Mouse (Mus musculus) inflammation-experienced regulatory T-cells, adult 6 months (primary cell): ENCODE measurements around the gene Socs7. TPM values are rescaled to one million over a fixed set of nuclear protein-coding genes. Genes with fewer than 3 reads are reported as not detected.

Experiments used
- ATAC-seq: one replicate; pipeline ENCODE4 v1.8.0; 2017
- polyA plus RNA-seq, 3 experiments: library from polyadenylated mRNA; unstranded; fragments of 100-300 nt; shearing (Covaris generic); gene quantifications; one replicate each; pipeline ENCODE4 v1.2.1; 2017

Socs7 gene
- polyA plus RNA-seq, 3 experiments from 2014 or later: 5.9 to 8.5 (median 7.9) TPM

DNA sequence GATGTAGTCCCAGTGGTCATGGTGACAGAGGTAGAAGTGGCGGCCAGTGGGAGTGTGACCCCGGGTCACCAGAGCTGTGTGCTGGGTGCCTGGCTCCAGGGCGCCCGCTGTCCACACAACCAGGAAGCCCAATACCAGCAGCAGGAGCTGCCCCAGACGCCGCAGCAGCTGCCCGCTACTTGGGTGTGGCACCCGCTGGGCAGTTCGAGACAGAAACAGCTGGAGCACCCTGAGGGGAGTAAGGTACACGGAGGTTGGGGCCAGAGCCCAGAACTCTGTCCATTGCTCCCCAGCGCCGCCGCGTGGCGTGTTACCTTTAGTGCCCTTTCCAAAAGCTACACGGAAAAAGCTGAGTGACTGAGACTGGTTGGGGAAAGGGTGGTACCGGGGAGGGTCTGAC lies 18.7 kb upstream of the Socs7 start:
- ATAC-seq: peak; percentile 56

DNA sequence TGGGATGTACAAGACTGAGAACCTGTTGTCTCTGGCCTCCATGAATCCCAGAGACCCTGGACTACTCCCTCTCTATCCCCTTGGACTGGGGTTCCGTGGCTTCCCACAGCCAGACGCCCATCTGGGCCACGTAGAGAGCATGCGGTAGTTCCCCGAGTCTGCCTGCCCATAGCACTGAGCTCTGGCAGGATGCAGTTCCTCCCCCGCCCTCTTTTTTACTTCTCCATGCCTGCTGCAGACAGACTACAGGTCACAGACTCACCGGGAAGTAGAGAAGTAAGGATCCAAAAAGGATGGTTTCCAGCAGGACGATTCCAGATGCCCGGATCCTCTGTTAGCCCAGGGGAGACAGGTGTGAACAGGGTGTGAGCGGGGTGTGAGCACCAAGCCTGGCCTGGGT lies 16.9 kb upstream of the Socs7 start:
- ATAC-seq: no peak

DNA sequence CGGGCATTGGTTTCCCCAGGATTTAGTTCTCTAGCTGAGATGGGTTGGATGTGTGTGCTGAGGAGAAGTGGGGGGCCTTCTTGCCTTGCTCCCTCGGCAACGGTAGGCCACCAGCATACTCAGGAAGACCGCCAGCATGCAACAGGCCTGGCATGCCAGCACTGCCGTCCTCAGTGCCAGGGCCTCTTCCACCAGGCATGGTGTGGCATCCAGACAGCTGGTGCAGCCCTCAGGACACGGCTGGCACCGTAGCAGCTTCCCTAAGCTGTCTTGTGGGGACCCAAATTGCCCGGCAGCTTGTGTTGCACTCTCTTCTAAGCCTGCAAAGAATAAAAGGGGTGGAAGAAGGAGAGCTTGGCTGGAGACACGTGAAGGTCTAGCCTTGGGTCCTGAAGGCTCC lies 16.0 kb upstream of the Socs7 start:
- ATAC-seq: no peak

DNA sequence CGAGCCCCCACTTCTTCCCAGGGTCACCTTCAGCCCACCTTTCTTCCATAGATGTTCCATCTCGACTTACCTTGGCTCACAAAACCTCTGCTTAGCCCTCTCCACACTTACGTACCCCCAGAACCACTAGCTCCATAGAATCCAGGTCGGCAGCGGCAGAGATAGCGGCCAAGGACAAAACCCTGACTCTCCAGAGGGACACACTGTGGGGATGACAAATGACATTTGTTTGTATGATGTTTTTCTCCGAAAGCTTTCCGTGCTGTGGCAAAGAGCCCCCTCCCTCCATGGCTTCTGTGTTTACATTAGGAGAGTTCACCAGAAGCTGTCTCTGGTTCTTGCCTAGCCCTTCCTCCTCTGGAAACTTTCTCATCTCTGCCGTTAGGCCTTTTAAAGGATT lies 15.1 kb upstream of the Socs7 start:
- ATAC-seq: no peak

DNA sequence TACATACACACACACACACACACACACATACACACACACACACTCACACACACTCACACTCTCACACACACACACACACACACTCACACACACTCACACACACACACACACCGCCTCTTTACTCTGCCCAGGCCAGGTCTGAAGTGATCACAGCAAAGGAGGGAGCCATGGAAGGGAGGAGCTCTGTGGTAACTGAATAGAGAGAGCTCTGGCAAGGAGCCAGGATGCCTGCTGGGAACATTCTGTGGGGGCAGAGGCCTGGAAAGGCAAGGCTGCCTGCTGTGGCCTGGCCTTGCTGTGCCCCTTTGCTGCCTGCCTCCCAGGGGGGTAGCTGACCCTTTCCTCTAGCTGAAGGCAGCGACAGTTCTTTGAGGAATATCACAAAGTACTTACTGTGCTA lies 12.3 kb upstream of the Socs7 start:
- ATAC-seq: no peak

DNA sequence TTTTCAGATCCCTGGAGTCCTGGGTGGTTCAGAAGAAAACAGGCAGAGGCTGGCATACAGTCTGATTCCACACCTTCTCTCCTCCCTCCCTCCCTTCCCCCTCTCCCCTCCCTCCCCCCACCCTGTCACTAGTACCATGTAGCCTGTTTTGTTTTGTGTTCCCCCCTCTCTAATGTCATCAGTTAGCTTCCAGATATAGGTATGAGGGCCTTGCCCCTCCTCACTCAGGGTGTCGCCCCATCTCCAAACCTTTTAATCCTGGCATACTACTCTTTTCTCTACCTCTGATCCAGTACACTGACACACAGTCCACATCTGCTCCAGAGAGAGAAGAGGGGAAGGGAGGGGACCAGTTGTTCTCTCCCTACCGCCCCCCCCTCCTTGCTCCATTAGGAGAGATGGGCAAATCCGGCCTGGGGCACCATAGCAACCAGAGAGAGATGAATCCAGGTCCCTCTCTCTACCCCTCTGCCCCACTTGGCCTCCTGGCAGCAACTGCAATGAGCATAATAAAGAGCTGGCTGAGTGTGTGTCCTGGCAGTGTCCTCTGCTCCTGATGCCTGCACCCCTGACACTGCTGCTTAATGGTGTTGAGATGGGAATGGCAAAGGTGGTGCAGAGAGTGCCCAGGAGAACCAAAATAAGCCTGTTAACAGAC lies 10.2 kb upstream of the Socs7 start, which contains the start of gene Gpr179:
Gene Gpr179, minus strand, starts transcription at position 51 of the 658 bp plus-strand sequence.
- ATAC-seq: no peak

DNA sequence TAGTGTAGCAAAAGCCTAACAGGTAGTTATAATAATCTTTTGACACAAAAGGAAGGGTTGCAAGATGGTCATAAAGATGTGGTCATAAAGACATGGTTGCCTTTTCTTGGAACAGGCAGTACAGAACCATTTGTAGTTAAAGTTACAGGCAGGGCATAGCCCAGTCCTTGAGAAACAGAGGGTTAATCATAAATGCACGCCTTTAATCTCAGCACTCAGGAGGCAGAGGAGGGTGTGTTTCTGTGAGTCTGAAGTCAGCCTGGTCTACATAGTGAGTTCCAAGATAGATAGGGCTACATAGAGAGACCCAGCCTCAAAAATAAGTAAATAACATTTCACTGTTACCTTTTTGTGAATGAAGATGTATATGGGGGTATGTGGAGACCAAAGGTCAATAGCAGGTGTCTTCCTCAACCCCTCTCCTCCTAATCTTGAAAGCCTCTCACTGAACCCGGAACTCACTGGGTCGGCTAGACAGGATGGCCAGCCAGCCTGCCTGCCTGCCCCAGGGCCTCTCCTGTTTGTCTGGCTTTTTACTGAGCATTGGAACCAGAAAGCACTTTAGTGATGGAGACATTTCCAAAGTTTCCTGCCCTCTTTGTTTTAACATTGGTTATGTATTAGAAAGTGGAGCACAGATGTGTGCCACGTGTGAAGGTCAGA lies 9.3 kb upstream of the Socs7 start:
- ATAC-seq: no peak

DNA sequence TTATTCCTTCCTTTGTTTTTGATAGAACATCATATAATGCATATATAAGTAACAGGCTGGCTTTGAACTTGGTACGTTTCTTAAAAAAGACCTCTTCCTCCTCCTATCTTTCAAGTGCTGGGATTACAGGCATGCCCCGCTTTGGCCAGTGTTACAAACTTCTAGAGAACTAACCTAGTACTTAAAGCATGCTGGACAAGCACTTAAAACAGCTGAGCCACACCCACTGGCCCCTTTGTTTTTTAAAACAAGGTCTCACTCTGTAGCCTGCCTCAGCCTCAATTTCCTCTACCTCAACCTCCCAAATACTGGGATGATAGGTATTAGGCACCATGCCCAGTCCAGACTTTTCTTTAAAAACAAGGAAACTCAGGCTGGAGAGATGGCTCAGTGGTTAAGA lies 7.7 kb upstream of the Socs7 start:
- no peak for ATAC-seq

DNA sequence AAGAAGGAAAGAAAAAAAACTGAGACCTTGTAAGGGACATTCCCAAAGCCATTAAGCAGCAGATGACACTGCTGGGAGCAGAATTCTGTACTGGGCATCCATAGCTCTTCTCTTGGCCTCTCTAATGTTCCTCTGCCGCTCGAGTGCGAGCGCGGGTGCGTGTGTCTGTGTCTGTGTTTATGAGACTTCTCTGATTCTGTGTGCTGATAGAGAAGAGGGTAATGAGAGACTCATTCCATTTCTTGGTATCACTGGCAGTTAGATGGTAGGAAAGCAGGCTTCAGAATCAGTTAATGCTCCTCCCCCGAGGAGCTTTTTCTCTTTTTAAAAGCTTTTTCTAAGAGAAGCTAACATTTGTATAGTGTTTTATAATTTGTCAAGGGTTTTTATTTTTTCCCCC lies 7.1 kb upstream of the Socs7 start:
- no peak for ATAC-seq

DNA sequence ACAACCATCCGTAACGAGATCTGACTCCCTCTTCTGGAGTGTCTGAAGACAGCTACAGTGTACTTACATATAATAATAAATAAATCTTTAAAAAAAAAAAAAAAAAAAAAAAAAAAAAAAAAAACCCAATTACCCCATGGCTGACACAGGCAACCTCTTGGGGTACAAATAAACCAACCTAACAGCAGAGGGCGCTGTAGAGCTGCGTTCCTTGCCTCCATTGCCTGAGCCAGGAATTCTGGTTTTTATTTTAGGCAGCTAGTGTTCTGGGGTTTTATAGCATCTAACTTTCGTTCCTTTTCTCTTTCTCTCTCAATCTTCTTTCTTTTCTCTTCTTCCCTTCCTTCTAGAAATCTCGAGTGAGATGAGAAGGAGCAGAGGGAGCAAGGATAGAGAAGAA lies 4.7 kb upstream of the Socs7 start:
- peak; percentile 61 for ATAC-seq

DNA sequence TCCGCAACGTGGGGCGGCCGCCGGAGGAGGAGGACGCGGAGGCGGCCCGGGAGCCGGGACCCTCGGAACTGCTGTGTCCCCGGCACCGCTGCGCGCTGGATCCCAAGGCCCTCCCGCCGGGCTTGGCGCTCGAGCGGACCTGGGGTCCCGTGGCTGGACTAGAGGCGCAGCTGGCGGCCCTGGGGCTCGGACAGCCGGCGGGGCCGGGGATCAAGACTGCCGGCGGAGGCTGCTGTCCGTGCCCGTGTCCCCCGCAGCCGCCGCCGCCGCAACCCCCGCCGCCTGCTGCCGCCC lies 245 bp downstream of the Socs7 start:
- ATAC-seq: no peak

DNA sequence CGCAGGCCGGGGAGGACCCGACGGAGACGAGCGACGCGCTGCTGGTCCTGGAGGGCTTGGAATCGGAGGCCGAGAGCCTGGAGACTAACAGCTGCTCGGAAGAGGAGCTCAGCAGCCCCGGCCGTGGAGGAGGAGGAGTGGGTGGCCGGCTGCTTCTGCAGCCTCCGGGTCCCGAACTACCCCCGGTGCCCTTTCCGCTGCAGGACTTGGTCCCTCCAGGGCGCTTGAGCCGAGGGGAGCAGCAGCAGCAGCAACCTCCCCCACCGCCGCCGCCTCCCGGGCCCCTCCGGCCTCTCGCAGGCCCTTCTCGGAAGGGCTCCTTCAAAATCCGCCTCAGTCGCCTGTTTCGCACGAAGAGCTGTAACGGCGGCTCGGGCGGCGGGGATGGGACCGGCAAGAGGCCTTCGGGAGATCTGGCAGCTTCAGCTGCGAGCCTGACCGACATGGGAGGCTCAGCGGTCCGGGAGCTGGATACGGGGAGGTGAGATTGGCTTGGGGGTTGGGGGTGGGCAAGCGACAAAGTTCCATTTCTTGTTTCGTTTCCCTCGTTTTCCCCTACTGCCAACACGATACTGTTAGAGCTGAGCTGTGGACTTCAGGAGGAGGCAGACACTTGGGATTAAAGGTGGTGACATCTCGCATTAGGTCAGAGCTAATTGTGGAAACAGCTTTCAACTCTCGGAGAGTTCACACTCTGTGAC lies 742 bp downstream of the Socs7 start:
- peak; percentile 6 for ATAC-seq

DNA sequence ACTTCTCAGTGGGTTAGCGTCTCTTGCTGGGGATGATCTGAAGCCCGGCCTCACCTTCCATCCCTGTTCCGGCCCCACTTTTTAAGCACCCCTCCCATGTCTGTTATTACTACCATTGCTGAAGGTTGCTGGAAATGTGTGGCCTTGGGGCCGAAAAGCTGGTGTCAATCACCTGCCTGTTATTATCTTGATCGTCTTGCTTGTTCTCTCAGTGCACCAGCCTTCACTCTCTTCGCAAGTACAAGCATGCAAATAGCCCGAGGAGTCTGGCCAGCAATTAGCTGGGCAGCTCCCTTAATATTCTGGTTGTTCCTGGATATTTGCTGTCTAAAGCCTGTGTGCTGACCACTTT lies 1.3 kb downstream of the Socs7 start:
- ATAC-seq: no peak

DNA sequence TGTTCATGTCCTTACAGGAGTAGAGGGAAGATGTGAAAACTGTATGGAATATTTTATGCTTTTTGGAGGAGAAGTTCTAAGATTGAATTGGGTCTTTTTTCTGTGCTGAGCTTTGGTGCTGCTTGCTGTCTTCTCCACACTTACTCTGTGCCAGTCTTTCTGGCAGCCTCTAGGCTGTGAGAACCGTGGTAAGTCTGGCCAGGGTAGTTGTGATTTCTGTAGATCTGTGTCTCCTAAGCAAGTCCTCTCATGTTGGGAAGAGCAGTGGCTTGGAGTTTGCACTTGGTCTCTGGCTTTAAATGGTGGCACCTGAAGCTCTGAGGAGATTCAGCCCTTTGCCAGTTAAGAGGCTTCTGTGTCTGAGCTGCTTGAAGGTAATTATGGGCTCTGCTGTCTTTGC lies 3.2 kb downstream of the Socs7 start:
- no peak for ATAC-seq

DNA sequence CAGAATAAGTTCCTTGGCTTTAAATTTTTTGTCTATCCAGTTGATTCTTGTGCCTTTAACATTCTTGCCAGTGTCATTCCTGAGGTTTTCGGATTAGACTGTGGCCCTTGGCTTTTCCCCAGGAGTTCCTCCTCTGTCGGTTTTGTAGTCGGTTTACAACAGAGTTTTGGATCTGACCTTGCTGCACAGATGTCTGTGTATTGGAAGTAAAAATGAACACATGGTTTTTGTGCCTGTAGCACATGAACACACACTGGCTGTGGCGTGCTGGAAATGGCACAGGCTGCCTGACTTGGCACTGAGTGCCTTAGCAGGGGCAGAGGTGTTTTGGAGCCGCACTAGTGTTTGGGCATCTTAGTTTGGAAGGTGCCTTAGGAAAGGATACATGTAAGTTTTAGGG lies 6.2 kb downstream of the Socs7 start:
- ATAC-seq: no peak

DNA sequence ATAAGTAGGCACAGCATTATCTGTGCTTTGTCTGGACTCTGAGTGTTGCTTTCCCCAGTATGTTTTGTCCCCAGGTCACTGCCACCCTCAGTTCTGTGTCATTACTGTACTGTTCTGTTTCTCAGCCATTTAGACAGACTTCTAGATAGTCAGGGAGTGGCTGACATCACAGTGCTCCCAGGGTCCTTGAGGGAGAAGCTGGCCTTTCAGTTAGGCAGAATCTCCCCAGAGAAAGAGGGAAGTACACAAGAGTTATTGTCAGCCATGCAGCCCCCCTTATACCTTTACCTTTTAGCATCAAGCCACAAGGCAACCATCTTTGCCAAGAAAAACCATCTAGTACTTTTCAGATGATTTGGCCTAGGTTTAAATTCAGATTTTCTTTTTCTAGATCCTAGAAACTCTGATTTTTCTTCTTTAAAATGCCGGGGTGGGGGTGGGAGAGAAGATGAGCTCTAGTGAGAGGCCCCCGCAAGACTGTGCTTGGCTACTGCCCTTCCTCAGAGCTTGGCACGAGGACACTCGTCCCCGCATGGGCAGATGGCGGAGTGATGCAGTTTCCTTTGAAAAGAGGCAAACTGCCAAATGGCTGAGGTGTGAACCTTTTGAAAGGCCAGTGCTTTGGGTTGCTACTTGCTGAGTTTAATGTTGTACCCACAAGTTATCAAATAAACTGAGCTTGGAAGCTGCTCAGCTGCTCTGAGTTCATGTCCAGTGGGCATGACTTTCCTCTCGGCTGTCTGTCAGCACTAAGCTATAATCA lies 8.2 kb downstream of the Socs7 start:
- ATAC-seq: no peak

DNA sequence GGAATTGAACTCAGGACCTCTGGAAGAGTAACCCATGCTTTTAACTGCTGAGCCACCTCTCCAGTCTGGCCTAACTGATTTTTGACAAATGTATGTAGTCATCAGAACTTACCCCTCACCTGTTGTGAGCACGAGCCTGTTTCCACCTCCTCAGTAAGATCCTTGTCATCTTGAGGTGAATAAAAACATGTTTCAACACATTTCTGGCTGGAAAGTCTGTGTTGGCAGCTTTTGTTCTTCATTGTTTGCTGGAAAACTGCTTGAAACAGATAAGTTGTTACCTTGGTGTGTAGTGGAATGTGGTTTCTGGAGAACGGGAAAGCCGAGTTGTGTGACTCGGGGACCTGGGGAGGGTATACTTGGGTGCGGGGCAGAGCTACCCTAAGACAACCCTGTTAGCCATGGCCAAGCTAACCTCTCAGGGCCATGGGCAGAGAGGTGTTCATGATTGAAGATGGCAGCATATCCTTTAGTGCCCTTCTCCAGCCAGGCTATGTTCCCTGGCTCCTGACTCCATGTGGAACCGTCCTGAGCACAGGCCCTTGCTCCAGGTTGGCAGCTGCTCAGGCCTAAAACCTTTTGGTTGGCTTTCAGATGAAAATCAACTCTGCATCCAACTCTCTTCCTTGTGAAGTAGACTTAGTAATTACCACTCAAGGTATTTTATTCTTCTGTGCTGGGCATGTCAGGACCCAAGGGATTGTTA lies 10.0 kb downstream of the Socs7 start:
- no peak for ATAC-seq

DNA sequence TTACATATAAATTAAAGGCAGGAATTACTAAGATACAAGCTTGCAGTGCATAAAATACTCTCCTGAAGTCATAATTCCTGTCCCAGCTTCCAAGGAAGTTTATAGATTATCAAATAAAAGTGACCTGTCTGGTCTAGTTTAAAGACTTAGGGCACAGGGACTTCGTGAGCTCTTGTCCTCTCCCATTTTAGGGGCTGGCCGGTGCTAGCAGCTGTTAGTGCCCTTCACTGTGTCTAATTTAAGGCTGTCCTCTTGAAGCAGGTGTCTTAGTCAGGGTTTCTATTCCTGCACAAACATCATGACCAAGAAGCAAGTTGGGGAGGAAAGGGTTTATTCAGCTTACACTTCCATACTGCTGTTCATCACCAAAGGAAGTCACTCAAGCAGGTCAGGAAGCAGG lies 11.1 kb downstream of the Socs7 start:
- ATAC-seq: no peak

DNA sequence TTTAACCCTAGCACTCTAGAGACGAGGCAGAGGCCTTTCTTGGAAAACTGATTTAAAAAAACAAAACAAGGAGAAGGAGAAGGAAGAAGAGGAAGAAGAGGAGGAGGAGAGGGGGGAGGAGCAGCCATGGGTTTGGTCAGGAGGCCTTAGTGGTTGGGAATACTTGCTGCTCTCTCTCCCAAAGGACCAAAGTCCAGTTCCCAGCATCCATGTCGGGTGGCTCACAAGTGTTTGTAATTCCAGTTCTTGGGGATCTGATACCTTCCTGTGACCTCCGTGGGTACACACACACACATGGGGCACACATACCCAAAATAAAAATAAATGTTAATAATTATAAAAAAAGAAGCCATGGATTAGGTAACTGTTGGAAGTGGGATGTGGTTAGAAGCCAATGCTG lies 17.7 kb downstream of the Socs7 start:
- no peak for ATAC-seq

DNA sequence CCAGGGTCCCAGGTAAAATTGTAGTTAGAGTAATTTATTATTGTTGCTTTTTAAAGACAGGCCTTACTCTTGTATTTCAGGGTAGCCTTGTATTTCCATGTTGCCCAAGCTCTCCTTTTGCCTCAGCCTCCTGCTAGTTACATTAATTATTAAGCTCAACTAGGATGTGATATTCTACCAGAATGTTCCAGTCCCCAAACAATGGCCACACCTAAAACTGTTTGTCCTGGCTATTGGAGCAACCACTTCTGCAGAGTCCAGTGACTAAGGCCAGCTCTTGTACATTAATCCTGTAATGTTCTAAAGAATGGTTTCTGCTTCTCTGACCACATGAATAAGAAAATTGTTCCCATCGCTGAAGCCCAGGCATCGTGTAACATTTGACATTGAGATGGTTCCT lies 20.7 kb downstream of the Socs7 start:
- ATAC-seq: no peak

DNA sequence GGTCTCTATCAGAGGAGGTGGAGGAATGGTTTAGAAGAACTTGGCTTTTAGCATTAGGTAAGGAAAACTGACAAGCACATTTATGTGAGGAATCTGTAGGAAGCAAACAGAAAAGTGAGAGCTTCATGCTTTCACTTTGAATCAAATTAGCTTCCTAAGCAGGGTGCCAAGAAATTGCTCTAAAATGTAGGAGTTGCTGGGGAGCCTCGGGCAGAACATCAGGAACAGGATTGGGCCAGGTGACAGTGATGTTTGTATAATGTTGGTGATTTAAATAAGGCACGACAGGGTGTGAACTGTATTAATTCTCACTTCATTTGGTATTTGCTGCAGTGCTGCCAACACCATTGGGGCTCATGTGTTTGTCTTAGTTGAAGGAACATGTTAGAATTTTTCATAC lies 21.4 kb downstream of the Socs7 start:
- ATAC-seq: no peak

DNA sequence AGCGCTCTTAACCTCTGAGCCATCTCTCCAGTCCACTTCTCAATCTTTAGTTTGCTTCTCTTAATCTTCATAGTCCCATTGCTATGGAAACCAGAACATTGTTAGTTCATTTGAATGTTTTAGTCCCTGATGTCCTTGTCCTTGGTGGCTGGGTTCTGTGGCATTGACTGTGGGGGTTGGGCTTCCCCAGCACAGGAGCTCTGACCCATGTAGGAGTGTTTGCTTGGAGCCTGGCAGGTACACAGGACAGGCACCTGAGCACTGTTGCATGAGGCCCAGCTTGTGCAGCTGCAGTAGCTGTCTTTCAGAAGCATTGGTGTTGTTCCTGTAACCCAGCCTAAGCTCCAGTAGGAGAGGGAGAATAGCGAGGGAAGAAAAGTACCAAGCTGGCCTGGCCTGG lies 25.5 kb downstream of the Socs7 start:
- ATAC-seq: no peak

DNA sequence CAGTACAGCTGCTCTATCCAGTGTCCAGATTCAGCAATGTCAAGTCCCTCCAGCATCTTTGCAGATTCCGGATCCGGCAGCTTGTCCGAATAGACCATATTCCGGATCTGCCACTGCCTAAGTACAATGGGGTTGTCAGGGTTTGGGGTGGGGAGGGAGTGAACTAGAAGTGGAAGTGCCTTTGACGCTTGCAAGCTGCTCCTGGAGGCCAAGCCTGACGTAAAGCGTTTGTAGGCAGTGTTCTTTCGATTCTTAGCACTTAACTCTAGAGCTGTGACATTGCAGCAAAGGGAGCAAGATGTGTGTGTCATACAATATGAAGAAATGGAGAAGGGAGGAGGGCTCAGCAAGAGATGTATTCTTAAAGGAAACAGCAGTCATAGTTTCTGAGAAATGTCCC lies 26.8 kb downstream of the Socs7 start:
- no peak for ATAC-seq
